Mouse (Mus musculus): ENCODE data around the gene Zcchc24. TPM values are rescaled to one million over a fixed set of nuclear protein-coding genes. Genes with fewer than 3 reads are reported as not detected.

Zcchc24 gene
- polyA plus RNA-seq, 1 experiment from 2014 or later: 35.4 TPM

- no peaks in the 10 kb centered on the region for H3K27me3 ChIP-seq
- no peak for ATAC-seq (ENCODE audit: insufficient number of reproducible peaks, low FRiP score, low TSS enrichment, low read depth)
- no peak overlapping the region for H3K9ac ChIP-seq
- H3K36me3 ChIP-seq: peaks cover 3% of the 10 kb centered on the region
- peaks cover 34% of the 10 kb centered on the region for H3K4me1 ChIP-seq
- no peaks in the 10 kb centered on the region for H3K9me3 ChIP-seq
- H3K4me2 ChIP-seq: no peak overlapping the region
- H3K4me3 ChIP-seq: no peak overlapping the region
- 47% methylated on average over 20 of the region's 20 CpGs for WGBS
- 0 out of 2 replicates have a peak overlapping the region, but pooled peaks have one; percentile 63 for H3K27ac ChIP-seq
Observed at GRCm38 (mm10) chr14:25726226-25727148, 42.4 kb downstream of the Zcchc24 start.

GRCm38 (mm10) chr14:25725690-25726089 lies 43.1 kb downstream of the Zcchc24 start:
- no peak overlapping the region for H3K9ac ChIP-seq
- H3K36me3 ChIP-seq: peaks cover 9% of the 10 kb centered on the region
- H3K27me3 ChIP-seq: no peaks in the 10 kb centered on the region
- 0 out of 2 replicates have a peak overlapping the region, but pooled peaks have one; percentile 55 for H3K27ac ChIP-seq
- H3K9me3 ChIP-seq: no peaks in the 10 kb centered on the region
- no peak overlapping the region for H3K4me3 ChIP-seq
- H3K4me1 ChIP-seq: peaks cover 34% of the 10 kb centered on the region
- ATAC-seq (ENCODE audit: insufficient number of reproducible peaks, low FRiP score, low TSS enrichment, low read depth): no peak
- 30% methylated on average over 4 of the region's 4 CpGs for WGBS
- no peak overlapping the region for H3K4me2 ChIP-seq

GRCm38 (mm10) chr14:25725032-25725497 lies 43.8 kb downstream of the Zcchc24 start:
- no peaks in the 10 kb centered on the region for H3K27me3 ChIP-seq
- H3K9ac ChIP-seq: no peak overlapping the region
- peaks cover 34% of the 10 kb centered on the region for H3K4me1 ChIP-seq
- ATAC-seq (ENCODE audit: insufficient number of reproducible peaks, low FRiP score, low TSS enrichment, low read depth): no peak
- peaks cover 11% of the 10 kb centered on the region for H3K36me3 ChIP-seq
- WGBS: 80% methylated on average over 11 of the region's 11 CpGs
- no peak overlapping the region for H3K4me2 ChIP-seq
- H3K27ac ChIP-seq: peak overlapping the region; percentile 55; the same call in 1 of the 2 replicates
- no peak overlapping the region for H3K4me3 ChIP-seq
- H3K9me3 ChIP-seq: no peaks in the 10 kb centered on the region

GRCm38 (mm10) chr14:25720962-25721707 lies 47.7 kb downstream of the Zcchc24 start:
- H3K4me1 ChIP-seq: peaks cover 41% of the 10 kb centered on the region
- H3K27ac ChIP-seq: no peak overlapping the region
- no peak overlapping the region for H3K9ac ChIP-seq
- H3K27me3 ChIP-seq: no peaks in the 10 kb centered on the region
- H3K4me3 ChIP-seq: no peak overlapping the region
- H3K36me3 ChIP-seq: peaks cover 34% of the 10 kb centered on the region
- no peak for ATAC-seq (ENCODE audit: insufficient number of reproducible peaks, low FRiP score, low TSS enrichment, low read depth)
- no peaks in the 10 kb centered on the region for H3K9me3 ChIP-seq
- WGBS: 84% methylated on average over 5 of the region's 5 CpGs
- H3K4me2 ChIP-seq: no peak overlapping the region

- peaks cover 47% of the 10 kb centered on the region for H3K36me3 ChIP-seq
- no peaks in the 10 kb centered on the region for H3K9me3 ChIP-seq
- no peak for ATAC-seq (ENCODE audit: insufficient number of reproducible peaks, low FRiP score, low TSS enrichment, low read depth)
- H3K27ac ChIP-seq: peak overlapping the region; percentile 27; the same call in 1 of the 2 replicates
- H3K4me2 ChIP-seq: no peak overlapping the region
- no peak overlapping the region for H3K4me3 ChIP-seq
- H3K27me3 ChIP-seq: no peaks in the 10 kb centered on the region
- no peak overlapping the region for H3K9ac ChIP-seq
- H3K4me1 ChIP-seq: peaks cover 24% of the 10 kb centered on the region
- 60% methylated on average over 9 of the region's 9 CpGs for WGBS
Observed at GRCm38 (mm10) chr14:25719371-25719770, 49.5 kb downstream of the Zcchc24 start.

GRCm38 (mm10) chr14:25718471-25718870 lies 50.4 kb downstream of the Zcchc24 start:
- Histone ChIP-seq H3K4me1 (peaks cover 22% of the 10 kb centered on the region), H3K36me3 (peaks cover 51% of the 10 kb centered on the region), H3K27ac (peak overlapping the region; percentile 48), H3K4me2 (no peak overlapping the region), H3K27me3 (no peaks in the 10 kb centered on the region), H3K4me3 (no peak overlapping the region), H3K9ac (no peak overlapping the region), H3K9me3 (no peaks in the 10 kb centered on the region)
- peak; percentile 36; the same call in 1 of the 2 replicates for ATAC-seq (ENCODE audit: insufficient number of reproducible peaks, low FRiP score, low TSS enrichment, low read depth)
- 0% methylated on average over 2 of the region's 2 CpGs for WGBS

- H3K36me3 ChIP-seq: peaks cover 51% of the 10 kb centered on the region
- 82% methylated on average over 8 of the region's 8 CpGs for WGBS
Observed at GRCm38 (mm10) chr14:25717718-25718117, 51.1 kb downstream of the Zcchc24 start.

GRCm38 (mm10) chr14:25716528-25716927 lies 52.3 kb downstream of the Zcchc24 start:
- no peak overlapping the region for H3K4me2 ChIP-seq
- ATAC-seq (ENCODE audit: insufficient number of reproducible peaks, low FRiP score, low TSS enrichment, low read depth): no peak
- WGBS: 86% methylated on average over 1 of the region's 1 CpGs
- H3K4me3 ChIP-seq: no peak overlapping the region
- H3K4me1 ChIP-seq: peaks cover 27% of the 10 kb centered on the region
- no peaks in the 10 kb centered on the region for H3K27me3 ChIP-seq
- no peak overlapping the region for H3K9ac ChIP-seq
- no peak overlapping the region for H3K27ac ChIP-seq
- no peaks in the 10 kb centered on the region for H3K9me3 ChIP-seq
- H3K36me3 ChIP-seq: peaks cover 48% of the 10 kb centered on the region

More at GRCm38 (mm10) chr14:25717718-25718117, 51.1 kb downstream of the Zcchc24 start:
- Histone ChIP-seq H3K27ac (no peak overlapping the region), H3K4me1 (peaks cover 22% of the 10 kb centered on the region), H3K4me3 (no peak overlapping the region), H3K4me2 (no peak overlapping the region), H3K9me3 (no peaks in the 10 kb centered on the region), H3K9ac (no peak overlapping the region), H3K27me3 (no peaks in the 10 kb centered on the region)
- no peak for ATAC-seq (ENCODE audit: insufficient number of reproducible peaks, low FRiP score, low TSS enrichment, low read depth)

GRCm38 (mm10) chr14:25713443-25713842 lies 55.4 kb downstream of the Zcchc24 start:
- peaks cover 29% of the 10 kb centered on the region for H3K36me3 ChIP-seq
- no peak overlapping the region for H3K4me2 ChIP-seq
- ATAC-seq (ENCODE audit: insufficient number of reproducible peaks, low FRiP score, low TSS enrichment, low read depth): no peak
- H3K27ac ChIP-seq: no peak overlapping the region
- H3K9ac ChIP-seq: no peak overlapping the region
- peaks cover 44% of the 10 kb centered on the region for H3K4me1 ChIP-seq
- H3K4me3 ChIP-seq: no peak overlapping the region
- no peaks in the 10 kb centered on the region for H3K9me3 ChIP-seq
- WGBS: 17% methylated on average over 4 of the region's 4 CpGs
- H3K27me3 ChIP-seq: no peaks in the 10 kb centered on the region

- Histone ChIP-seq H3K9me3 (no peaks in the 10 kb centered on the region), H3K27me3 (no peaks in the 10 kb centered on the region), H3K27ac (0 out of 2 replicates have a peak overlapping the region, but pooled peaks have one; percentile 47), H3K4me1 (peaks cover 44% of the 10 kb centered on the region), H3K4me3 (no peak overlapping the region), H3K9ac (no peak overlapping the region), H3K4me2 (no peak overlapping the region), H3K36me3 (peaks cover 21% of the 10 kb centered on the region)
- ATAC-seq (ENCODE audit: insufficient number of reproducible peaks, low FRiP score, low TSS enrichment, low read depth): no peak
- WGBS: 48% methylated on average over 8 of the region's 8 CpGs
Observed at GRCm38 (mm10) chr14:25711602-25712001, 57.2 kb downstream of the Zcchc24 start.

- Histone ChIP-seq H3K36me3 (peaks cover 18% of the 10 kb centered on the region), H3K27ac (peak overlapping the region; percentile 47; the same call in 1 of the 2 replicates), H3K4me3 (no peak overlapping the region), H3K27me3 (no peaks in the 10 kb centered on the region), H3K4me1 (peaks cover 44% of the 10 kb centered on the region), H3K4me2 (no peak overlapping the region), H3K9ac (no peak overlapping the region), H3K9me3 (no peaks in the 10 kb centered on the region)
- 0 out of 2 replicates have a peak, but pooled peaks have one; percentile 15 for ATAC-seq (ENCODE audit: insufficient number of reproducible peaks, low FRiP score, low TSS enrichment, low read depth)
- WGBS: 33% methylated on average over 7 of the region's 7 CpGs
Observed at GRCm38 (mm10) chr14:25711177-25711576, 57.7 kb downstream of the Zcchc24 start.

All from limb, embryonic 15.5 days (tissue).